Mouse (Mus musculus) kidney, embryonic 16.5 days (tissue): Measurements from ENCODE around the gene Tmem106b. TPM values are rescaled to one million over a fixed set of nuclear protein-coding genes. Genes with fewer than 3 reads are reported as not detected.

Experiments
- ATAC-seq: fragments of 200-750 bp; cut with Nextera tagmentation; 2 replicates; pipeline ENCODE4 v1.8.0; 2017; ENCODE audit warnings: moderate TSS enrichment; ENCODE audit not compliant: low FRiP score, low TSS enrichment
- H3K27ac ChIP-seq: fragments of 300-500 bp; sonication (generic); 2 replicates; pipeline ENCODE4 v1.5.1; 2014; ENCODE audit warnings: low read length
- H3K27me3 ChIP-seq: fragments of 300-500 bp; sonication (generic); 2 replicates; pipeline ENCODE4 v1.6.1; 2014; ENCODE audit warnings: low read length, control low read depth, mixed read lengths; ENCODE audit not compliant: insufficient read depth
- H3K36me3 ChIP-seq: fragments of 300-500 bp; sonication (generic); 2 replicates; pipeline ENCODE4 v1.6.1; 2014; ENCODE audit warnings: low read length, control low read depth, mixed read lengths; ENCODE audit not compliant: insufficient read depth
- H3K4me1 ChIP-seq: fragments of 300-500 bp; sonication (generic); 2 replicates; pipeline ENCODE4 v1.6.1; 2014; ENCODE audit warnings: low read length, control low read depth, mixed read lengths; ENCODE audit not compliant: insufficient read depth
- H3K4me2 ChIP-seq: fragments of 300-500 bp; sonication (generic); replicated peaks from 2 replicates; pipeline ENCODE4 v1.6.1; 2014; ENCODE audit warnings: low read depth, low read length
- H3K4me3 ChIP-seq: fragments of 300-500 bp; sonication (generic); 2 replicates; pipeline ENCODE4 v1.5.1; 2014; ENCODE audit warnings: mild to moderate bottlenecking, low read length
- H3K9ac ChIP-seq: fragments of 300-500 bp; sonication (generic); replicated peaks from 2 replicates; pipeline ENCODE4 v1.6.1; 2014; ENCODE audit warnings: low read length
- H3K9me3 ChIP-seq: fragments of 300-500 bp; sonication (generic); 2 replicates; pipeline ENCODE4 v1.6.1; 2016; ENCODE audit warnings: low read length, control low read depth
- WGBS: fragments of 180-500 bp; shearing (Covaris S2); extraction: QIAGEN DNeasy Blood & Tissue Kit; methylation state at CpG from one replicate; pipeline ENCODE4 v1.1.7; 2014; 5-methylcytosine and 5-hydroxymethylcytosine counted together
- polyA plus RNA-seq: library from polyadenylated mRNA; unstranded; fragments of >200 nt; fragmentation: Nextera tagmentation; extraction: Ambion mirVana; gene quantifications from 2 replicates; pipeline ENCODE4 v1.2.1, GENCODE M21; 2015

The Tmem106b gene
- 41.8 and 45.9 TPM in 2 replicates for polyA plus RNA-seq

DNA sequence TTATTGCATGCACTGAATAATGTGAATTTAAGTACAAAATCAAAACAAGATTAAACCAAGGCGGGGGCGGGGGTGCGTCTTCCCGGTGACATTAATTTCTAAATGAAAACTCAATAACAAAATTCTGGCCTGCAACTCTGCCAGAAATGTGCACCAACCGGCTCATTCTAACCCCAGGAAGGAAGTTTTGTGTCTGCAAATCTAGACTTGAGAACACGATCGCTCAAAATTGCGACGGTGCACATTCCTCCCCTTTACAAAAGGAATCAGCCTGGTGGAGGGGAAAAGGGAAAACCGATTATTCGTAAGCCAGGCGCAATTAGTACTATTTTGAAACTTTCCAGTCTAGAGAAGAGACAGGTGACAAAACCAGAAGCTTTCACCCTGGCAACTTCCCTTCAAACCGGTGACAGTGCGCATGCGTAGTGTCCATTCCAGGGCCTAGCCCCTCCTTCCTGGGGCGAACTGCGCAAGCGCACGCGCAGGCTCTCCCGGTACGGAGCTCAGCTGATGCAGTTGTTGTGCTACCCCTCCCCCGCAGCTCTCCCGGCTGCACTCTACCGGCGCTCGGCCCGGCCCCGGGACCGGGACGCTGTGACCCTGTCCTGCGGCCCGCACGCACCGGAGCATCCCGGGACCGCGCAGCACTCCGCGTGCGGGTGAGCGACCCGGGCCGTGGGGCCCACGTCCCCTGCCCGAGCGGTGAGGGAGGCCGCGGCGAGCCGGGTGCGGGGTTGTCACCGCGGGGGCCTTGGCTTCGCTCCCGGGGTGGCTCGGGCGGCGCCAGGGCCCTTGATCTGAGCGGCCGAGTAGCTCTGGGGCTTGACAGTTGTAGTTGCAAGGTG, at the start of gene Tmem106b:
Gene Tmem106b (plus strand): TSS at position 458 of the 845 bp plus-strand sequence.
- Histone ChIP-seq H3K27me3 (no peaks in the 10 kb centered on the region), H3K4me1 (peaks cover 7% of the 10 kb centered on the region), H3K36me3 (peaks cover 17% of the 10 kb centered on the region), H3K4me3 (peak within 1 kb of the TSS; percentile 98), H3K4me2 (peak within 1 kb of the TSS; percentile 69), H3K9ac (peak within 1 kb of the TSS; percentile 99), H3K9me3 (no peaks in the 10 kb centered on the region), H3K27ac (peak within 1 kb of the TSS; percentile 78)
- ATAC-seq: peak; percentile 100
- WGBS: 3% methylated on average over 61 of the region's 61 CpGs

DNA sequence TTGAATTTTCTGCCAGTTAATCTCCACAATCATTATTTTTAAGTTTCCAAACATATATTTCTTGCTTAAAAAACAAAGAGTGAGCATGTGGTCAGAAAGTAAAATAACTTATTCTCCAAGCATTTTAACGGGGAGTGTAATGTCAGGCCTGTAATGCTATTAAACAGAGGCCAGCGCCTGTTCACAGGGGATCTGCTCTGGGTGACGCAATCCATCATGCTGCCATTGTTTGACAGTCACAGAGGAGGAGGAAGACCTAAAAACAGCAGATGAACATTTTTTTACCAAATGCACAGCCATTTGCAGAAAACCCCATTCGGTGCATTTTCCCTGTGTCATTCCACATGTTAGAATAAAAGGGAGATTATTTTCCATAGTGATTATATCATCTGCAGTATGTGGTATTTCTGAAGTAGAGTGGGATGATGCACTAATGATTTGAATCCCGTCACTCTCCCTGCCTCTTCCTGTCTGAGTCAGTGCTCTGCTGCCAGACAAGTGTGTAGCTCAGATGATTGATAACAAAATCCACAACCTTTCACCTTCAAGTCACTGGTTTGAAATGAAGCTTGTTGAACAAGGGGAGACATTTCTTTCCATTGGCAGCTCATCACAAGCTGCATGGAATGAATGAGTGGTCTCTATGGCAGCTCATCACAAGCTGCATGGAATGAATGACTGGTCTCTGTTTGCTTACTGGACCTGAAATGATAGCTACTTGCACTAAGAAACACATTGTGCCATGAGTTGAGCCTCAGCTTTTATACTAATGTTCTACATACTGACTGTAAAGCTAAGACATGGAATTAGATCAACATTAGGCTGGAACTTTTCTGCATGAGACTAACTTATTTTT, 48.1 kb upstream of the Tmem106b start:
- WGBS: 37% methylated on average over 5 of the region's 5 CpGs
- Histone ChIP-seq H3K27ac (no peak overlapping the region), H3K4me3 (no peak overlapping the region), H3K4me1 (no peaks in the 10 kb centered on the region), H3K36me3 (no peaks in the 10 kb centered on the region), H3K9me3 (no peaks in the 10 kb centered on the region), H3K9ac (no peak overlapping the region), H3K4me2 (no peak overlapping the region), H3K27me3 (no peaks in the 10 kb centered on the region)
- no peak for ATAC-seq

DNA sequence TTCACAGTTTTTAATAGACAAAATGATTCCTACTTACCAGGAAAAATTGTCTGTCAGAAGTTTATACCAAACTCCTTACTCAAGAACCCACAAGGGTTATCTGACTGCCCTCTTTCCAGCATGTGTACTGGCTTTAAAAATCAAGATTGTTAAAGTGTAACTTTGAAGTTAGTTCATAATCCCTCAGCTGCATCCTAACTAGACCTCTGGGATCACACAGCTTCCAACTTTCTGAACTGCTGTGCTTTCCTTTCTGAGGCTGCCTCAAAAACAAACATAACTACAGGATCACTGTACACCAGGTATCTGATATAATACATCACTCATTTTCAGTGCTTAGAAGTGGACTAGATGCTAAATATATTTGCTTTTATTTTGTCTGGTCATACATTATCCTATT, 39.0 kb upstream of the Tmem106b start:
- Histone ChIP-seq H3K4me3 (no peak overlapping the region), H3K36me3 (no peaks in the 10 kb centered on the region), H3K9ac (no peak overlapping the region), H3K4me1 (no peaks in the 10 kb centered on the region), H3K9me3 (no peaks in the 10 kb centered on the region), H3K27ac (no peak overlapping the region), H3K27me3 (no peaks in the 10 kb centered on the region), H3K4me2 (no peak overlapping the region)
- no peak for ATAC-seq

DNA sequence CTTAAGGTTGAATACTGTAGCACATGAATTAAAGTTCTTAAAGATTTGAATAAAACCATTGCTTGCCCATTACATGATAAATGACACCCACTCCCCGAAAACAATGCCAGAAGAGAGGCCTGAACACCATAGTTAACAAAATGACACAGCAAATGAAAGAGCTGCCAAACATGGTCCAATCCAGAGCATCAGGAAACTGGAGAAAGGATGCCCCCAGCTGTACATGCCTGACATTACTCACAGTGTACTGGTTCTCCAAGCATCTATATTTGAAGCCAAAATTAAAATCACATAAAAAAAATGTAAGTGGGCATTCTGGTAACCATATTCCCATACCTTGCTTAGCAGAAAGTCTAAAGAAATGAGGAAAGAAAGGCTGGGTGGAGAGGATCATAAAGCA, 38.6 kb upstream of the Tmem106b start:
- WGBS: 56% methylated on average over 1 of the region's 1 CpGs
- no peak overlapping the region for H3K9ac ChIP-seq

DNA sequence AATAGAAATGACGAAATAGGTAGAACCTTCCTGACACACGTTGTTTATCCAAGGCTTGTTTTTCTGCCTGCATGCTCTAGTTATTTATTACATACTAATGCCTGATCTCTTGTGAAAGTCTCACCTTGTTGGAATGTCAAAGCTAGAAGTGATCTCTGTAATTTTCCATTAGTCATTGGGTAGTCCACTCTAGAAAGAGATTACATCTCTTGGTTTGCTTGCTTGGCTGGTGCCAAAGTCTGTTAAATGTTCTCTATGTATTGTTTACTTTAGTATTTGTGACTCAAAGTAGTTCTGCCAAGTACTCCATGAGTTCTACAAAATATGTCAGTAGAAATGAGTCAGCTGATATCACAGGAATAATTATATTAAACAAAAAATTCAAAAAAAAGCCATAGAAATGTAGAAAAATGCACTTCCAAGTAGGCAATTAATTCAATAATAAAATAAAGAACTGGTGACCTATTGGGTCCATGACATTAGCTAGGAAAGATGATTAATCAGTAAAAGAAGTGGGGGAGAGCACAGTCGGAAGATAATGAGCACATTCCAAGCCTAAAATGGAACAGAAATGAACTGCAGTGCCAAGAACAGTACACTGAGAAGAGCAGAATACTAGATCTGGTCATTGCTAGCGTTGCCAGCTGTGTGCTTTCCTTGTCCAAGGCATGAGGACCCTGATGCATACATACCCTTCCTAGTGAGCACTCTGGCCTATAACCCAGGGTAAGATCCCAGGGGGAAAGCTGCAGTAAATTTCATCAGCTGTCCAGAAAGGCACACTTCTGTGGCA, 17.0 kb upstream of the Tmem106b start:
- no peak overlapping the region for H3K9ac ChIP-seq
- no peaks in the 10 kb centered on the region for H3K4me1 ChIP-seq
- H3K9me3 ChIP-seq: no peaks in the 10 kb centered on the region
- WGBS: 64% methylated on average over 4 of the region's 4 CpGs
- H3K27me3 ChIP-seq: no peaks in the 10 kb centered on the region
- ATAC-seq: 0 out of 2 replicates have a peak, but pooled peaks have one; percentile 61
- no peak overlapping the region for H3K4me2 ChIP-seq
- no peaks in the 10 kb centered on the region for H3K36me3 ChIP-seq
- no peak overlapping the region for H3K4me3 ChIP-seq
- no peak overlapping the region for H3K27ac ChIP-seq

More for the DNA sequence above, 38.6 kb upstream of the Tmem106b start:
- H3K27me3 ChIP-seq: no peaks in the 10 kb centered on the region
- H3K36me3 ChIP-seq: no peaks in the 10 kb centered on the region
- ATAC-seq: peak; percentile 71; the same call in 1 of the 2 replicates
- H3K4me2 ChIP-seq: no peak overlapping the region
- no peak overlapping the region for H3K4me3 ChIP-seq
- no peaks in the 10 kb centered on the region for H3K4me1 ChIP-seq
- H3K9me3 ChIP-seq: no peaks in the 10 kb centered on the region
- no peak overlapping the region for H3K27ac ChIP-seq

DNA sequence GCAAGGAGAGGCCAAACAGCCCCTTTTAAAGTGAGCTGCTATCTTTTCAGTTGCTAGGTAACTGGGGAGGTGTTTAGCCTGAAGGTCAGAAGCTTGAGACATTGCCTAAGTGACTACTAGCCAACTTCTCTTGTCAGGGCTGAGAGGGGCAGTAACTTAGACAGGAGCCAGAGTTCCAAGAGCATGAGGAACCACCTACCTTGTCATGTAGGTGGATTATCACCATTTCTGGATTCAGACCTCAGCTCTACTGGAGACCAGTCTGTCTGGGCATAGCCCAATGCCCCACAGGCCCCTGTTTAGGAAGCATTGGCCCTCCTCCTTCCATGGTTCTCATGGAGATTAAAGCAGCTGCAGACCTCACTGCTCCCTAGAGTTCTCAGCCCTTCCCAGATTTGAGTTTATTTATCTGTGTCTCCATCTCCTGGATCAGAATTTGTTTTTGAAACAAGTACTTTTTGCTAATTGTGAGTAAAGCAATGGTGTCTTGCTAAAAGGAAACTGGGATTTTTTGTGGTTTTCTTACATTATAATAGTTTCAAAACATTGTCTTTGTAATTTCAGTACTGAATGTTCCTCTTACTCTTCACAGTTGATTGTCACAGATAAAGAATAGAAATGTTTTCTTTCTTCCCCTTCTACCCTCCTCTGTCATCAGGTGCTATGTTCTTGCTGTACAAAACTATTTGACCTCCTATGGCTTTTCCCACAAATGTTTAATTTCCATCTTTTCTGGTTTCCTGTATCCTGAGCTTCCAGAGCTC, 8.1 kb upstream of the Tmem106b start:
- Histone ChIP-seq H3K9ac (no peak overlapping the region), H3K4me1 (no peaks in the 10 kb centered on the region), H3K9me3 (no peaks in the 10 kb centered on the region), H3K27me3 (no peaks in the 10 kb centered on the region), H3K4me2 (no peak overlapping the region), H3K4me3 (no peak overlapping the region), H3K36me3 (no peaks in the 10 kb centered on the region), H3K27ac (no peak overlapping the region)
- ATAC-seq: no peak

DNA sequence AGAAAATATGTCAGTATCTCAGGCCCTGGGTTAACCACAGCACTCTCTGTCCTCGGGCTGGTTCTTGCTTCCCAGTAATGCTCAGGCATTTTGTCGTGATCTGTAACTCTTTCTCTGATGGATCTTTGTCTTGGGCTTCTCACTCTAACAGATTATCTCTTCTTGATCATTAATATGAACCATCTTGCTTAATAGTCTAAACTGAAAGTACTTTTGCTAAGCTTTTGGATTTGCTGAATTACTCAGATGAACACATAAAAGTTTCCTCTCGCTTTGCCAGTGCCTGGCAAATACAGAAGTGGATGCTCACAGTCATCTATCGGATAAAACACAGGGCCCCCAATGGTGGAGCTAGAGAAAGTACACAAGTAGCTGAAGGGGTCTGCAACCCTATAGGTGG, 7.5 kb upstream of the Tmem106b start:
- H3K4me1 ChIP-seq: no peaks in the 10 kb centered on the region
- no peak overlapping the region for H3K4me3 ChIP-seq
- H3K27ac ChIP-seq: no peak overlapping the region
- no peak overlapping the region for H3K4me2 ChIP-seq
- WGBS: 87% methylated on average over 4 of the region's 4 CpGs
- H3K27me3 ChIP-seq: no peaks in the 10 kb centered on the region
- no peak overlapping the region for H3K9ac ChIP-seq
- H3K36me3 ChIP-seq: no peaks in the 10 kb centered on the region
- ATAC-seq: no peak
- no peaks in the 10 kb centered on the region for H3K9me3 ChIP-seq

DNA sequence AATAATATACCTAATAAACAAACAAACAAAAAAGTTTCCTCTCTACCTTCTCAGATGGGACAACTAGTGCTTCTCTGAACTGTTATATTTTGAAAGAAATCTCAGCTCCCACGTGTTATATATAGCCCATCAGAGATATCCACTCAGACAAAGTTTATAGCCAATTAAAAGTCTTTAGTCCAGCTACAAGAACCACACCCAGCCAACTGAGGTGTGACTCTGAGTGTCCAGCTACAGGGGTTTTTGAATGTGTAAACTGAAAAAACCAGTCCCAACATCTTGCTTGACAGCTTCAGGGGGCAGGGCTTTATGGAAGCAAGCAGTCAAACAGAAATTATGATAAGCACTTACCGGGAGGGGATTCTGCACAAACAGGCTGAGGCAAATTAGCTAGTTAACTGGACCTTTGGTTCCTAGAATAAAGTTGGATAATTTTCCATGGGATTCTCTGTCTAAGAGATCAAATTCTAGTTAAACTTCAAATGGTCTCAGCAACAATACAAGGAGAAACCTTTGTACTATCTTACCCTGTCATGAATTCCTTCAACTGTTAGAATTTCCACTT, 6.8 kb upstream of the Tmem106b start:
- Histone ChIP-seq H3K27ac (no peak overlapping the region), H3K4me2 (no peak overlapping the region), H3K9me3 (no peaks in the 10 kb centered on the region), H3K4me3 (no peak overlapping the region), H3K36me3 (no peaks in the 10 kb centered on the region), H3K27me3 (no peaks in the 10 kb centered on the region), H3K9ac (no peak overlapping the region), H3K4me1 (no peaks in the 10 kb centered on the region)
- ATAC-seq: no peak
- WGBS: 70% methylated on average over 2 of the region's 2 CpGs

DNA sequence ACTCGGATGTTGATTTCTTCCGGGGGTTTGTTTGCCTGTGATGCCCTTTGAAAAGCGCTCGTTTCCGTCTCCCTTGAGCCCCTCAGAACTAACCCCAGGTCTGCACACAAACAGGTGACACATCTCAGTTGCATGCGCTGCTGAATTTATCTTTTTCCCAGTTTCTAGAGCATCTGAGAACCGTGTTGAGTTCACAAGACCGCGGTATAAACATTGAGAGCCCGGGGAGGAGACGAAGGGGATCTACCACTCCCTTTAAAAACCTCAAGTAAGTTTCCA, 527 bp downstream of the Tmem106b start:
- 0% methylated on average over 11 of the region's 11 CpGs for WGBS
- no peak; the same call in 1 of the 2 replicates for ATAC-seq

More for the DNA sequence above, 527 bp downstream of the Tmem106b start:
- H3K27me3 ChIP-seq: no peaks in the 10 kb centered on the region
- peak overlapping the region; percentile 98 for H3K4me3 ChIP-seq
- H3K4me1 ChIP-seq: peaks cover 7% of the 10 kb centered on the region
- peak overlapping the region; percentile 99 for H3K9ac ChIP-seq
- peak overlapping the region; percentile 69 for H3K4me2 ChIP-seq
- no peaks in the 10 kb centered on the region for H3K9me3 ChIP-seq
- peaks cover 17% of the 10 kb centered on the region for H3K36me3 ChIP-seq
- peak overlapping the region; percentile 78 for H3K27ac ChIP-seq
